Mouse (Mus musculus) small intestine, adult 2 months (tissue): ENCODE measurements around the gene Cchcr1.

ENCODE experiments used
- CTCF ChIP-seq: fragments of 200-500 bp; IDR thresholded peaks from 2 replicates; pipeline ENCODE4 v1.5.1; 2012; ENCODE audit warnings: low read depth, mild to moderate bottlenecking, control low read depth, inconsistent platforms, low read length, moderate library complexity, mixed read lengths; ENCODE audit not compliant: insufficient replicate concordance, insufficient read length; ENCODE audit errors: extremely low read depth
- POLR2A ChIP-seq: fragments of 200-500 bp; IDR thresholded peaks from 2 replicates; pipeline ENCODE4 v1.6.1; 2012; ENCODE audit warnings: low read depth, mild to moderate bottlenecking, control low read depth, inconsistent platforms, low read length, moderate library complexity

DNA sequence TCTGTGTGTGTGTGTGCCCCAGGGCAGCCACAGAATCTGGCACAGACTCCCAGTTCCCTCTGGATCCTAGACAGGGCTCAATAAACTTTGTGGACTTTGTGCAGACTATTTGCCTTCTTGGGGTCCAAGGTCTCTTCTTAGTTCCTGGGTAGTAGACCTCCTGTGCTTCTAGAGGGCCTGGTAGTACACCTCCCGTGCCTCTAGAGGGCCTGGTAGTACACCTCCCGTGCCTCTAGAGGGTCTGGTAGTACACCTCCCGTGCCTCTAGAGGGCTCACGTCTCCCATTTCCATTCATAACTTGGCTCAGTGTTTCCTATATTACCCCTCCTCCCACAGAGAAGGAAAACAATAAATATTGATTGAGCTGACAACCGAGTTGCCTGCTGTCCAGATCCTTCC lies 39.9 kb downstream of the Cchcr1 start:
- no peak for TF ChIP-seq POLR2A
- TF ChIP-seq CTCF, result peak; percentile 99; the same call in 1 of the 2 replicates
